Mouse (Mus musculus) intestine, postnatal 0 days (tissue): ENCODE measurements around the gene Tbca. TPM values are rescaled to one million over a fixed set of nuclear protein-coding genes. Genes with fewer than 3 reads are reported as not detected.

Experiments used
- ATAC-seq: fragments of 200-750 bp; cut with Nextera tagmentation; 2 replicates; pipeline ENCODE4 v1.8.0; 2017; ENCODE audit warnings: mild to moderate bottlenecking, moderate TSS enrichment, moderate library complexity
- H3K27ac ChIP-seq: fragments of 300-500 bp; sonication (generic); 2 replicates; pipeline ENCODE4 v1.5.1; 2014; ENCODE audit warnings: mild to moderate bottlenecking, low read depth, low read length, moderate library complexity
- H3K27me3 ChIP-seq: fragments of 300-500 bp; sonication (generic); replicated peaks from 2 replicates; pipeline ENCODE4 v1.6.1; 2014; ENCODE audit warnings: low read length, mixed read lengths; ENCODE audit not compliant: control insufficient read depth, insufficient read depth
- H3K36me3 ChIP-seq: fragments of 300-500 bp; sonication (generic); 2 replicates; pipeline ENCODE4 v1.6.1; 2014; ENCODE audit warnings: mild to moderate bottlenecking, moderate library complexity; ENCODE audit not compliant: control insufficient read depth, insufficient read depth
- H3K4me1 ChIP-seq: fragments of 300-500 bp; sonication (generic); replicated peaks from 2 replicates; pipeline ENCODE4 v1.6.1; 2014; ENCODE audit warnings: antibody characterized with exemption, low read length, mixed read lengths; ENCODE audit not compliant: control insufficient read depth, insufficient read depth
- H3K4me2 ChIP-seq: fragments of 300-500 bp; sonication (generic); replicated peaks from 2 replicates; pipeline ENCODE4 v1.6.1; 2014; ENCODE audit warnings: low read depth, mild to moderate bottlenecking, moderate library complexity
- H3K4me3 ChIP-seq: fragments of 300-500 bp; sonication (generic); 2 replicates; pipeline ENCODE4 v1.5.1; 2014; ENCODE audit warnings: low read depth, low read length
- H3K9ac ChIP-seq: fragments of 300-500 bp; sonication (generic); 2 replicates; pipeline ENCODE4 v1.6.1; 2014; ENCODE audit warnings: mild to moderate bottlenecking, low read depth, low read length
- H3K9me3 ChIP-seq: fragments of 300-500 bp; sonication (generic); 2 replicates; pipeline ENCODE4 v1.6.1; 2016; ENCODE audit warnings: mixed run types; ENCODE audit not compliant: control insufficient read depth
- CTCF ChIP-seq: sonication (generic); IDR thresholded peaks from 2 replicates; pipeline ENCODE4 v1.5.1; 2016; ENCODE audit warnings: low read depth, mild to moderate bottlenecking, control low read depth, antibody characterized with exemption, moderate library complexity
- WGBS: fragments of 180-500 bp; shearing (Covaris S2); extraction: QIAGEN DNeasy Blood & Tissue Kit; methylation state at CpG from one replicate; pipeline ENCODE4 v1.1.7; 2014; 5-methylcytosine and 5-hydroxymethylcytosine counted together
- polyA plus RNA-seq: library from polyadenylated mRNA; unstranded; fragments of >200 nt; fragmentation: Nextera tagmentation; extraction: Ambion mirVana; gene quantifications from 2 replicates; pipeline ENCODE4 v1.2.1, GENCODE M21; 2015

Tbca gene
- polyA plus RNA-seq, 1 experiment from 2014 or later = 387 TPM

GRCm38 (mm10) chr13:94838047-94838720, 49.5 kb downstream of the Tbca start:
- H3K4me3 ChIP-seq = no peak overlapping the region
- H3K27me3 ChIP-seq = no peaks in the 10 kb centered on the region
- 0 out of 2 replicates have a peak, but pooled peaks cover 3% of the 10 kb centered on the region for H3K4me1 ChIP-seq
- TF ChIP-seq CTCF = no peak
- H3K27ac ChIP-seq = peak overlapping the region; percentile 42; the same call in 1 of the 2 replicates
- 24% methylated on average over 5 of the region's 5 CpGs for WGBS
- peaks cover 36% of the 10 kb centered on the region for H3K36me3 ChIP-seq
- H3K9ac ChIP-seq = no peak overlapping the region
- no peak overlapping the region for H3K4me2 ChIP-seq
- no peaks in the 10 kb centered on the region for H3K9me3 ChIP-seq
- peak; percentile 64 for ATAC-seq

- Histone ChIP-seq H3K4me3 (no peak overlapping the region), H3K9ac (no peak overlapping the region), H3K4me1 (0 out of 2 replicates have a peak, but pooled peaks cover 3% of the 10 kb centered on the region), H3K9me3 (no peaks in the 10 kb centered on the region), H3K4me2 (no peak overlapping the region), H3K36me3 (peaks cover 33% of the 10 kb centered on the region), H3K27ac (no peak overlapping the region), H3K27me3 (no peaks in the 10 kb centered on the region)
- ATAC-seq = peak; percentile 22
- 79% methylated on average over 8 of the region's 8 CpGs for WGBS
- TF ChIP-seq CTCF = no peak
Observed at GRCm38 (mm10) chr13:94838756-94839337, 50.1 kb downstream of the Tbca start.

GRCm38 (mm10) chr13:94843236-94843635, 54.5 kb downstream of the Tbca start:
- WGBS = 64% methylated on average over 5 of the region's 5 CpGs

GRCm38 (mm10) chr13:94847870-94848269, 59.2 kb downstream of the Tbca start:
- no peaks in the 10 kb centered on the region for H3K4me1 ChIP-seq
- H3K4me2 ChIP-seq = no peak overlapping the region
- H3K27me3 ChIP-seq = no peaks in the 10 kb centered on the region
- H3K4me3 ChIP-seq = no peak overlapping the region
- H3K9ac ChIP-seq = no peak overlapping the region
- no peak for TF ChIP-seq CTCF
- H3K9me3 ChIP-seq = no peaks in the 10 kb centered on the region
- 64% methylated on average over 7 of the region's 7 CpGs for WGBS
- no peaks in the 10 kb centered on the region for H3K36me3 ChIP-seq
- no peak overlapping the region for H3K27ac ChIP-seq
- ATAC-seq = no peak

More at GRCm38 (mm10) chr13:94843236-94843635, 54.5 kb downstream of the Tbca start:
- no peaks in the 10 kb centered on the region for H3K9me3 ChIP-seq
- no peak for ATAC-seq
- no peak for TF ChIP-seq CTCF
- no peak overlapping the region for H3K27ac ChIP-seq
- H3K4me1 ChIP-seq = 0 out of 2 replicates have a peak, but pooled peaks cover 3% of the 10 kb centered on the region
- H3K4me2 ChIP-seq = no peak overlapping the region
- H3K36me3 ChIP-seq = peaks cover 19% of the 10 kb centered on the region
- no peak overlapping the region for H3K4me3 ChIP-seq
- no peaks in the 10 kb centered on the region for H3K27me3 ChIP-seq
- no peak overlapping the region for H3K9ac ChIP-seq

- H3K4me3 ChIP-seq = no peak overlapping the region
- no peaks in the 10 kb centered on the region for H3K27me3 ChIP-seq
- WGBS = 58% methylated on average over 13 of the region's 13 CpGs
- TF ChIP-seq CTCF = no peak
- no peak for ATAC-seq
- no peaks in the 10 kb centered on the region for H3K36me3 ChIP-seq
- no peak overlapping the region for H3K27ac ChIP-seq
- H3K9ac ChIP-seq = no peak overlapping the region
- H3K4me1 ChIP-seq = no peaks in the 10 kb centered on the region
- H3K9me3 ChIP-seq = no peaks in the 10 kb centered on the region
- no peak overlapping the region for H3K4me2 ChIP-seq
Observed at GRCm38 (mm10) chr13:94849351-94849750, 60.6 kb downstream of the Tbca start.

- Histone ChIP-seq H3K4me1 (no peaks in the 10 kb centered on the region), H3K9ac (no peak overlapping the region), H3K4me3 (no peak overlapping the region), H3K9me3 (no peaks in the 10 kb centered on the region), H3K27me3 (no peaks in the 10 kb centered on the region), H3K36me3 (no peaks in the 10 kb centered on the region), H3K4me2 (peak overlapping the region; percentile 21; the same call in 1 of the 2 replicates), H3K27ac (no peak overlapping the region)
- 52% methylated on average over 8 of the region's 8 CpGs for WGBS
- no peak for TF ChIP-seq CTCF
- ATAC-seq = peak; percentile 47; the same call in 1 of the 2 replicates
Observed at GRCm38 (mm10) chr13:94858016-94858575, 69.4 kb downstream of the Tbca start.
